Mouse (Mus musculus) layer of hippocampus, adult 9-11 months (tissue): ENCODE results near the gene Ubqln4.
"Not testable (repeated sequence)": the region's sequence is repeated elsewhere in the genome, so short reads cannot be mapped to it uniquely, and the experiment has no call there.

ENCODE experiments used
- DNase-seq: peaks from one replicate; pipeline ENCODE4 v3.0.0; 2022

The Ubqln4 gene

DNA sequence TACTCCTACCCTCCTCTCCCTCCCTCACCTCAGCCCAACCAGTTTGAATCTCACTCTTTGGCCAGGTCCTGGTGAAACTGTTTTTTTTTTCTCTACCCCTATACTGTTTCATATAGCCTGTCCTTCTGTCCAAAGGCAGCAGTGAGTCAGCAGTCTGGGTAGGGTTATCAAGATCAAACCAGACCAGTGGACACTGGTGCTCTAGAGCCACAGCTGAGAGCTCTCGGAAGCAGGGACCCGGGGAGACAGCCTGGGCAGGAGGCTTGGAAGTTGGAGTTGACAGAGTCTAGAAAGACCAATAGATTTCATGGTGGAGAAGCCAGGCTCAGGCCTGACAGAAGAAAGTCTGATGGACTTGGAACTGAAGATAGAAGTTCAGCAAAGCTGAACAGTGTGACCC lies 15.1 kb downstream of the Ubqln4 start:
- no peak for DNase-seq

DNA sequence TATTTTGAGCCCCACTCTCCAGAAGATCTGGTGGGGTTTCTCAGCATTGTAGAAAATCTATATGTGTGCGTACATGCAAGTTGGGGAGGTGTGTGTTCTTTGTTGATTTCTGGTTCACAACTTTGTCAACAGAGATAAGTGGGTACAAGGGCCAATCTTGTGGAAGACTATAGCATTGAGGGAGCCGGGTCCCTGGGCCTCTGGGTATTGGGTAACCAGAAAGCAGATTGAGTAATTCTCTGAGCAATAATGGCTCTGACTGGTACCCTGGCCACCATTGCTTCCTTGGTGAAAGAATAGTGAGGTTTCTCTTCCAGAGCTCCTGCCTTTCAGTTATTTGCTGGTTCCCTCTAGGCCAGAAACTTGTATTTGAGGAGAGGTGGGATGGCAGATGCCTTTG lies 15.5 kb downstream of the Ubqln4 start:
- no peak for DNase-seq

DNA sequence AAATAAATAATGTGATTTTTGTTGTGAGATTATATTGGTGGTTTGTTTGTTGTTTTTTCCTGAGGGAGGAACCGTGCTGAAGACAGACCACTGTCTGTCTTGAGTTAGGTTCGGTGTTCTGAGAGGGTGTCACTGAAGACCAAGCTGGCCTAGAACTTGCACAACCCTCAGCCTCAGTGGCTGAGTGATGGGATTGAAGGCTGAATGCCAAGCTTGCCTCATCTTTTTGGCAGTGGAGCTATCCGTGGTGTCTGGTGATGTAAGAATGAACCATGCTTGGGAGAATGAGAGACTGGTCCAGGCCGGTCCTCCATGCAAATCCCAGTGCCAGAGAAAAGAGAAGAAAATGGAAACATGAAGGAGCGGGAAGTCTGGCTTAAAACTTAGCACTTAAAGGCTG lies 16.1 kb downstream of the Ubqln4 start:
- DNase-seq, result no peak

DNA sequence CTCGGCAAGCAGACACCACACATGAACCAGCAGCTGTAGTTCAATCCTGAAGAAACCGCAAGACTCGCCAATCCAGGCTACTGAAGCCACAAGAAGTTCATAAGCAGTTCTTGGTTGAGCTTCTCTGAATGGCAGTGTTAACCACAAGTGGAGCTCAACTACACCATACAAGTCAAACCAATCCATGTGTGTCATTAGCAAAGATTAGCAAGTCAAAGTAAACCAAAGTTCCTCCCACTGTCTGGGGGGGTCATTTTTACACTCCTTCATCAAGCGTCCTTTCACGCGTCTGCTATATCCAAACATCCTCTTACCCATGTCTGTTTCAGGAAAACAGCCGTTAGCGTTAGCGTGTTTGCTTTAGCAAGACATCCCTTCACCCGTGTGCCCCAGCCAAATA lies 16.8 kb downstream of the Ubqln4 start:
- no peak for DNase-seq

DNA sequence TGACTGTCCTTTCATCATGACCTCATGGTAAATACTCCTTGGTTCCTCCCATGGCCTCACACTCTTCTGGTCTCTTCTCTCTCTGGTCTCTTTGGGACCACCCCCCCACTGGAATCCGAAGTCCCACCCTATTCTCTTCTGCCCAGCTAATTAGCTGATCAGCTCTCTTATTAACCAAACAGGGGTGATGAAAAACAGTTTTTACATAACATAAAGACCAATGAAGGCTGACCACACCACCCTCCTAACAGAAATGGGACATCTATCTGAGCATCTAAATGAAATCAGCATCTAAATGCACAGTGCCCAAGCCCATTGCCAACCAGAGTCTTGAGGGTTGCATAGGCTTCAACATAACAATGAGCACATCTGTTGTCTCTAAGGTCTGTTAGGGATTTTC lies 18.3 kb downstream of the Ubqln4 start:
- no peak for DNase-seq

DNA sequence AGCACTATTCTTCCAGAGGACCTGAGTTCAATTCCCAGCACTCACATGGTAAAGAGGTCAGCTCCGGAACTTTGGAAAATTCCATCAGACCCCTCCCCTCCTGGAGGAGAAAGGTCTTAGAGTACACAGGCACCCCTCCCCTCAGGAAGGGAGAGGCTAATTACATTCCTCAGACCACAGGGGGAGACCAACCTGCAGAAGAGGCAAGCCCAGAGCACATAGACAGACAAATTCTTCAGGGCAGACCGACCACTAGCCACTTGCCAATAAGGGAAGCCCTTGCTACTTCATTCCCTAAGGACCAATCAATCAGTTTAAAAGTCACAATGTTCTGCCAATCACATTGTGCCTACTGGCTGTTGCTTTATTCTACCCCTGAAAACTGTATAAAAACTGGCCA lies 19.3 kb downstream of the Ubqln4 start:
- no peak for DNase-seq

DNA sequence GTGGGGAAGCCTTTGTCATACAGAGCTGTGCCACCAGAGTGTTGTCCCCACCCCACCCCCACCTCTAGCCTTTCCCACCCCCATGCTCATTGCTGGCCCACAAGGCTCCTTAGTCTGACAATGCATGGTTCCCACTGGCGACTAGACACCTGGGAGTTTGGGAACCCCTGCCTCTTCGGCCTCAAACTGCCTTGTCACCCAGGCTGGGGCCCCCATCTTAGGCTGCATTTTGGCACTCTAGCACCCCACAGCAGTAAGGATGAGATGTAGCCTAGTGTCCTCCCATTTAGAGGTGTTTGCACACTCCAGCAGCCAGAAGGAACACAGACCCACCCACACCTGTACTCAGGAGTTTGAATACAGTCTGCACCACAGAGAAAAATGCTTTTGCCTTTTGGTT lies 20.3 kb downstream of the Ubqln4 start:
- DNase-seq, result no peak

DNA sequence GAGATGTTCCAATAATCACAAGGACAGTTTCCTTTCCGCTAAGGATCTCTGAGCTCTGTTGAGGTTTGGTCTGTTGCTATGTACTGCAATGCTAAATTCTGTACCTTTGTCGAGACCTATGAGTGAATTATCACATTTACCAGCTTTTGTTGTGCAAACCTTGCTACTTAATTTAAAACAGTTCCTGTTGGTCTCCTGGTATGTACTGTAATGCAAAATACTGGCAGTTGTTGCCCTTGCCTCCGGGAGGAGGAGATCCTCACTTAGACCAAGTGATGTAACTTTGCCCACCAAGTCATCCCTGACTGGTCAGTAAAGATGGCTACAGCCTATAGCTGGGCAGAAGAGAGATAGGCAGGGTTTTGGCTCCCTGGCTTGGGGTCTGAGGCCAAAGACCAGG lies 22.0 kb downstream of the Ubqln4 start, which contains the start of gene Ssr2:
Gene Ssr2 (plus strand): TSS at position 337 of the 400 bp plus-strand sequence.
- DNase-seq, result no peak

DNA sequence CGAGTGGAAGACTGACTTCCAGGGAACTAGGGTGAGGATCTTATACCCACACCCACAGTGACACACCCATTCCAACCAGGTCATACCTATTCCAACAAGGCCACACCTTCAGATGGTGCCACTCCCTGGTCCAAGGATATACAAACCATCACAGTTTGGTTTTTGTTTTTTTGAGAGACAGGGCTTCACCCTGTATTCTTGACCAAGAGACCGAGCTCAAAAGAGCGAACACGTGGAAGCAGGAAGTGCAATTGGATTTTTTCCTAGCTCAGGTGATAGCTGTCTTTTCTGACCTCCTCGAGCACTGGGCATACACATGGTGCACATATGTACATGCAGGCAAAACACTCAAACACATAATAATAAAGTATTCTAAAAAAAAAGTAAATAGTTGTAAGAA lies 24.3 kb downstream of the Ubqln4 start:
- not testable (repeated sequence) for DNase-seq

DNA sequence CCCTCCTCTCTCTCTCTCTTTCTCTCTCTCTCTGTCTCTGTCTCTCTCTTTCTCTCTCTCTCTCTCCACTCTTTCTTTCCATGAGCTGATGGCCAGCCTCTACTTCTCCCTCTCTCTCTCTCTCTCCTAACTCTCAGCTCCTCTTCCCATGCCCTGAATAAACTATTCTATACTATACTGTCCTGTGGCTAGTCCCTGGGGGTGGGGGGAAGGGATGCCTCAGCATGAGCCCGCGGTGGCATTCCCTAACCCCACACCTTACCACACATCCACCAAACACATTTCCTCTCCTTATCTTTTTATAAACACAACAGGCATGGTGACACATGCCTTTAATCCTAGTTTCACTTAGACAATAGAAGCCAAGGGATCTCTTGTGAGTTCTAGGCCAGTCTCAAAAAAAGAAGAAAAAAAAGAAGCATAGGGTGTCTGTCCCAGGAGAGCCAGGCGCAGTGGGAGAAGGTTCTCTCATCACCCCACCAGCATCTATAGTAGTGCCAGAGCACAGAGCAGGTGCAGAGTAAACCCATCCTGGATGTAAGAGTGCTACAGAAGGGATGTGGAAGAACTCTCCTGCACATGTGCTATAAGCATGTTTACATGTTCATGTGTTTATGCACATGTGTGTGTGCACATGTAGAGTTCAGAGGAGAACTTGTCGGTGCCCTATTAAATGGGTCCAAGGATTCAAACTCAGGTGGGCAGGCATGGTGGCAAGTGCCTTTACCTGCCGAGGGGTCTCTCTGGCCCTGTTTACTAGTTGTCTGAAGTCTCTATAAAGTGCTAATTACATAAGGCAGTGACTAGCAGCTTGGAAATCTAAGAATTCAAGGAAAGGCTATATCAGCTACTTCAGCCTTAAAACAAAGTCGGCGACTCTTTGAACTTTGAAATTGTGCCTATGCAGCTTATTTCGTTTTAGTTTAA lies 25.2 kb downstream of the Ubqln4 start:
- DNase-seq, result no peak

DNA sequence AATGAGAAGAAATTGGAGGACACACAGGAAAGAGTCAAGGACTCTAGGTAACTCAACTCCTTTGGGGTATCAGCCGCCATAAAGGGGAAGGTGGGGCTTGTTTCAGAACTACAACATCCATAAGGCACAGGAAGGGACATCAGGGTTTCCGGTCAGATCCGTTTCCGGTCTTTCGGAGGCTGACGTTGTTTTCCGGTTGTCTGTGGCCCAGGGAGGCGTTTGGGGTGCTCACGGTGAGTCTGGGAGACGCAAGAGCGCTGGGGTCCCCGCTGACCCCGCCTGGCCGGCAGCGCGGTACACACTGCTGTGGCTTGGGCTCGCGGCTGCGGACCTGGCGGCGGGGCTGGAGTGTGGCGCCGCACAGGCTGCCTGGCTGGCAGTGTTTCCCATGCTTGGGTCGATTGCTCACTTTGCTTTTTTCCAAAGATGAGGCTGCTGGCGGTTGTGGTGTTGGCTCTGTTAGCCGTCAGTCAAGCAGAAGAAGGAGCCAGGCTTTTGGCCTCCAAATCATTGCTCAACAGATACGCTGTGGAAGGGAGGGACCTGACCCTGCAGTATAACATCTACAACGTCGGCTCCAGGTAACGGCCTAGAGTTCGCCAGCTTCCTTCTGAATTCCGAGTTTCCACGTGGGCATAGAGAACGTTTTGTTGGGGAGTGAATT lies 26.0 kb downstream of the Ubqln4 start:
- DNase-seq, result peak; percentile 84

DNA sequence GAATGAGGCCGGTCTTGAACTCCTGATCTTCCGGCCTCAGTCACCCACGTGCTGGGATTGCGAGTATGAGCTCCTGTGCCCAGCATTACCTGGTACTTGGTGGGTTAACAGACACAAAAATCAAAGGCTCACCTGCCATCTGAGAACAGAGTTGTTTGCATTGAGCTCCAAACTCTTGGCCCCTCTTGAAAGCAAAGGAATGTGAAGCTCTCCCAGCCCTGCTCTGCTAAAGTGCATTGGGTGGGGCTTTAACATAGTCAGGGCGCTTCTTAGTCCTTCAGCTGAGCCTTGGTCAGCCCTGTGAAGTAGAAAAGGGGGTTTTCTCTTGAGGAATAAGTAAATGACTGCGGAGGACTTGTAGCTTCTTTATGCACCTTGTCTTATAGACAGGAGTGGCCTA lies 32.2 kb downstream of the Ubqln4 start:
- DNase-seq, result no peak

DNA sequence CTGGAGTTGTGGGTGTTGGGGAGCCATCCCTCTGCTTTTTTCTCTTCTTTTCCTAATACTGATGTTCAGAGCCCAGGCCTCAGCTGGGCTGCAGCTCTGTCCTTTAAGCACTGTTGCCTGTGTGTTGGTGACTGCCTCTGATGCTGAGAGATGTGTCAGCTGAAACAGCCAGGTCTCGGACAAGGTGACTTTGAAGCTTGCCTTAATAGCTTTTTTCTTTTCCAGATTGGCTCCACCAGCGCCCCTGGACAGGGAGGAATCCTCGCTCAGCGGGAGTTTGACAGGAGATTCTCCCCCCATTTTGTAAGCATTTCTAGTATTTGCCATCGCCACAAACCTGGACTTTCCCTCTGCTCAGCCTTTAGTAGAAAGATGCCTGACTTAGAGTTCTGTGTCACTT lies 33.1 kb downstream of the Ubqln4 start:
- DNase-seq, result no peak

DNA sequence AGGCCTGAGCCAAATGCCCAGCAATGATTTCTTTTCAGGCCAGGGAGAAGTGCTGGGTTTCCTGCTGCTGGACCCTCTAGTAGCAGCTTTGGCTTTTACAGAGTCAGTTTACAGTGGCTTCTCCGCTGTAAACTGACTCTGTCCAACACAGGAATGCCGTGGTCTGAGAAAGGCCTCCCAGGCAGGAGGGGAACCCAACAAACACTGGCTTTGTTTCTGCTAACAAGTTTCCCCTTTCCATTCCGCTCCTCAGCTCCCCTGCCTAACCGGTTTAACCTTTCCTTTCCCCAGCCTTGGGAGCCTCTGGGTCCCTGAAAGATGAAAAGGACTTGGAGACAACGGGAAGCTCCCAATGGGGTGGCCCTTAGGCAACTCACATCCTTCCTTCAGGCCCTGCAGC lies 36.7 kb downstream of the Ubqln4 start:
- DNase-seq, result no peak

DNA sequence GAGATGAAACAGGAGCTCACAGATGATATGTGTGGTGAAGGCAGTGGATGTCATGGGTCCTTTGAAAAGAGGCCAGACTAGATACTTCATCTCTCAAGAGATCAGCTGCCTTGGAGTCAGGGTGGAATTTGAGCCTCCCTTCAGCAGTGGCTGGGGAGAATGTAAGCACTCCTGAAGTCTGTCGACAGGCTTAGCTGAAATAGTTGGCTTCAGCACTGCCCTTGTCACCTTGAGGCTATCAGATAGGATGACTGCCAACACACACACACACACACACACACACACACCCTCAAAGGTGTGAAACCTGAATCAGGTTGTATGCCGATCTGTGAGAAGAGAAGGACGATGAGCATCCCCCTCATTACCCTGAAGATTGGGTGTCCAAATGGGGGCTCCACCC lies 37.5 kb downstream of the Ubqln4 start:
- DNase-seq, result no peak

DNA sequence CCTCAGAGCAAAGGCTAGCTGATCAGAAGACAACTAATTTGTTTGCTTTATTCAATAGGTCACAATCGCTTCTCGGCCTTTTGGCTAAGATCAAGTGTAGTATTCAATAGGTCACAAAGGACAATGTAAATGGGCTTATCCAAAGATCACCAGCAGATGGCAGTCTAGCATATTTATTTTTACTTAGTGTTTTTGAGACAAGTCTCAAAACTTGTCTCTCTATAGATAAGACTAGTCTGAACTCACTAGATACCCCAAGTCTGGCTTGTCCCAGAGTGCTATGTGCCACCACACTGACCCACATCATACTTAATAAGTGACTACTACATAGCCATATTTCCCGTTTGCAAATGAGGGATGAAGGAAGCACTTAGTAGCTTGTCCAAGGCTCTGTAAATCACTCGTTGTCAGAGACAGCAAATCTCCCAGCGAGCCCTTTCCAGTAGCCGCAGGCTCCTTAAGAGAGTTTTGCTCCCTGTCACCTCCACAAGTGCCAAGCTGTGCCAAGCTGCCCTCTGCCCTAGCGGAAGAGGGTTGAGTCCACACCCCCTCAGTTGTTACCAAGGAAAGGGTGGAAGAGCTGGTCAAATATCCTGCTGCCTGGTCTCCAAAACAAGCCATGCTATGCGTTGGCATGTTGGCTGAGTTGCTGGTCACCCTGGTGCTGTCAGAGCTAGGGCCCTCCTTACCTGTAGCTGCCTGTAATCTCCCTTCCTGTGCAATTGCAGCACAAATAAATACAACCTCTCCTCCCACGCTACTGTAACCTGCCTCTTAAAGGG lies 38.6 kb downstream of the Ubqln4 start:
- peak; percentile 29 for DNase-seq

DNA sequence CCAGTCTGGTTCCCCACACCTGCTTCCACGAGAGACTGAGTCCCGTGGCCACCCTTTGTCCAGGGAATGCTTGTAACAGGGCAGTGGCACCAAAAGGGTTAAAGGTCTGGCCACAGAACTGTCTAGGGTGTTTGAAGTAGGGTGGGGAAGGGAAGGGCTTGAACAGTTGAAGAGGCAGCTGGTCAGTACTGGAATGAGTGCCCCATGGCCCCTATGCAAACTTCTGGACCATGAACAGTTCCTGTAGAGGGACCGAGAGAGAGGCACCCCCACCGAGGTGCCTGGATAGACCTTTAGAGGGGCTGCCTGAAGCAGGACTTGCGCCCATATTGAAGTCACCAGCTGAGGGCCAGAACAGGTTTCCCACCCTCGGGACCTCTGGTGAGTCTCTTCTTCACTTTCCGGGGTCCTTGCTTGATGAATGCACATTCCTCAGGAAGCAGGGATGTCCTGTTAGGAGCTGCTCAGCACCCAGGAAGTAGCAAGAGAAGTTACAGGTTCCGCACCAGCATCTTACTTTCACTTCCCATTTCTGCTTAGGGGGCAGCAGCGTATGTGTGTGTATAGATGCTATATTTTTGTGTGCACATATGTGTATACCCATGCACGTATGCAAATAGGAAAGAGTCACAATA lies 39.5 kb downstream of the Ubqln4 start:
- DNase-seq, result no peak

DNA sequence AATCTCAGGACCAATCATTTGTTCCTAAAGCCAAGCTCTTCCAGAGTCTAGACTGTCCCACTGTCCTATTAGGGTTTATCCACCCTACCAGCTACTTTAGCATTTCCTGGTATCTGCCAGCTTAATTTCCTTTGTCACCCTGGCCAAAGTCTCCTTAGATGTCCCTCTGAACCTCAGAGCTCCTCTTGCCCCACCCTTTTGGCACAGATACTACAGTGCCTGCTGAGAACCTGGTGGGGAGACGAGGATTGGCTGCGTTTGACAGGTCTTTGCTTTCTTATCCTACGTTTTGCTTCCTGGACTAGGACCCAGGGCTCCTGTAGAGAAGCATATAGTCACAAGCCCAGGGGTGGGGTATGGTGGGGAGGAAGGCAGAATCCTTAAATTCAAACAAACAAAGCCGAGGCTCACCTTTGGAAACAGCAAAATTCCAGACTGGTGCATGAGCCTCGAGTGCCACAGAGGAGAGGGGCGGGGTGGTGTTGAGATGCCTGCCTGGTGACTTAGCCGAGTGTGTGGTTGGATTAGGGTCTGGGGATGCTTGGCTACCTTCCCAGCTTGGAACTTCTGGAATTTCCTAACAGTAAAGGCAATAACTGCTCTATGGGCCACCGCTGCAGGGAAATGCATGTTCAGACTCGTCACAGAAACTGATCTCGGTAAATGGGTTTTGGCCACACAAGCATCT lies 40.5 kb downstream of the Ubqln4 start:
- DNase-seq, result no peak

DNA sequence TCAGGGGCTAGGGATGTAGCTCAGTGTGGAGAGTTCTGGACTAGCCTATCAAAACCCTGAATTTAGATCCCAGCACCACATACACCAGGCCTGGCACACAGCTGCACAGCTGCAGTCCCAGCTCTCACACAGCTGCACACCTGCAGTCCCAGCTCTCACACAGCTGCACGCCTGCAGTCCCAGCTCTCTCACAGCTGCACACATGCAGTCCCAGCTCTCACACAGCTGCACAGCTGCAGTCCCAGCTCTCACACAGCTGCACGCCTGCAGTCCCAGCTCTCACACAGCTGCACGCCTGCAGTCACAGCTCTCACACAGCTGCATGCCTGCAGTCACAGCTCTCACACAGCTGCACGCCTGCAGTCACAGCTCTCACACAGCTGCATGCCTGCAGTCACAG lies 43.0 kb downstream of the Ubqln4 start:
- DNase-seq, result not testable (repeated sequence)

DNA sequence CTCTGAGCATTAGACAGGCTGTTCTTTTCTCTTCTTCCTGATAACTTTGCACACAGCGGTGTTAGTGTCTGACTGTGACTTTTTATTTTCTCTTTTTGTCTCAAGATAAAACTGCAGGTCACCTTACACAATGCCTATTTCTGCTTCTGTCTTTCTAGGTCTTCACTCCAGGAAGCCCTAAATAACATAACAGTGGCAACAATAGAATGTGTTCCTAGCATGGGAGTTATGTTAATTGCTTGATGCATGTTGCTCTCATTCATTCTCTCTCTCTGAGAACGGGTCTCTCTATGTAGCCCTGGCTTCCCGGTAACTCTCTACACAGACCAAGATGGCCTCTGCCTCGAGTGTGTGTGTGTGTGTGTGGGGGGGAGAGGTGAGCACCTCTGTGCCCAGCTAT lies 48.9 kb downstream of the Ubqln4 start:
- no peak for DNase-seq

DNA sequence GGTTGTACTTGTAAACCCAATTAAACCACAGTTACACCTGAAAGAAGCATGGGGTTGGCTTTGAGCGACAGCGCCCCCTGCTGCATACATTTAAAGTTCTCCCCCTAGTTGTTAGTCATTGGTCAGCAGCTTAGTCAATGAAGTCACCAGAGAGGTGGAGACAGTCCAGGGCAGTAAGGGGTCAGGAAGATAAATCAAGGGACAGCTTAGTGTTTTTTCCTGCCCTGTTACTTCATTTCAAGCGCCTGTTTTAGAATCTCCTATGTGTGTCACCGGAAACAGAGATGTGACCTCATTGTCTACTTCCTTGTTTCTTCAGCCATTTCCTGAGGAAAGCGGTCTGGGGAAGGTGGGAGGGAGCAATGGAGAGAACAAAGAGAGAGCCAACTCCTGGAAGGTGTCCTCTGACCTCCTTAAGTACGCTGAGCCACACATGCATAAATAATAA lies 50.2 kb downstream of the Ubqln4 start:
- DNase-seq, result no peak

DNA sequence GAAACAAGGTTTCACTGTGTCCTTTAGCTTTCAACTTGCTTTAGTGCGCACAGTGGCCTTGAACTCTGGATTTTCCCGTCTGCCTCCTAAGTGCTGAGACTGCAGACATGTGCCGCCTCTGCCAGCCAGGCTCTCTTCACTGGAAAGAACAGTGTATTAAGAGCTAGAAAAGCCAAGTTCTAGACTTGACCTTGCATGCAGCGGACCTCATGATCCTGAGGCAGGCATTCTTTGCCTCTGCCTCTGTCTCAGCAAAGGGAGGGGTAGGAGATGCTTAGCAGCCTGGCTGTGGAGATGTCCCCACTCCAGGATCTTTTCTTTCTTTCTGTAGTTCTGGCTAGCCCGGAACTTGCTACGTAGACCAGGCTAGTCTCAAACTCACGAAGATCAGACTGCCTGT lies 51.3 kb downstream of the Ubqln4 start:
- no peak for DNase-seq
